Mouse (Mus musculus): ENCODE measurements around the gene Grin2a. TPM values are rescaled to one million over a fixed set of nuclear protein-coding genes. Genes with fewer than 3 reads are reported as not detected.

Grin2a gene
- total and polyA plus RNA-seq, 2 experiments = not detected

GRCm38 (mm10) chr16:9962482-9962881 is 32.9 kb downstream of the Grin2a start:
- TF ChIP-seq CTCF (IDR thresholded peaks at IDR 0.05; ENCODE audit: low read depth, low read length) (no peak), POLR2A (IDR thresholded peaks at IDR 0.05; ENCODE audit: extremely low read depth, insufficient read depth, low read length) (no peak)
- WGBS = 95% methylated on average over 1 of the region's 1 CpGs
- no peaks in the 10 kb centered on the region for H3K79me2 ChIP-seq (ENCODE audit: control insufficient read depth, insufficient read depth, low read length)
- no peak overlapping the region for H3K27ac ChIP-seq (replicated peaks; ENCODE audit: insufficient read depth, low read depth, low read length)
- no peaks in the 10 kb centered on the region for H3K27me3 ChIP-seq (ENCODE audit: control insufficient read depth, insufficient read depth, low read length)
- no peak overlapping the region for H3K9ac ChIP-seq (ENCODE audit: low read depth, low read length)
- H3K4me3 ChIP-seq (ENCODE audit: insufficient read depth, low read depth, low read length) = no peak overlapping the region
- no peak for DNase-seq (ENCODE audit: extremely low read depth, low read depth, low spot score)
- H3K4me1 ChIP-seq (ENCODE audit: control insufficient read depth, insufficient read depth, low read length) = no peaks in the 10 kb centered on the region
- H3K36me3 ChIP-seq (ENCODE audit: control insufficient read depth, insufficient read depth, low read length) = no peaks in the 10 kb centered on the region

DNA sequence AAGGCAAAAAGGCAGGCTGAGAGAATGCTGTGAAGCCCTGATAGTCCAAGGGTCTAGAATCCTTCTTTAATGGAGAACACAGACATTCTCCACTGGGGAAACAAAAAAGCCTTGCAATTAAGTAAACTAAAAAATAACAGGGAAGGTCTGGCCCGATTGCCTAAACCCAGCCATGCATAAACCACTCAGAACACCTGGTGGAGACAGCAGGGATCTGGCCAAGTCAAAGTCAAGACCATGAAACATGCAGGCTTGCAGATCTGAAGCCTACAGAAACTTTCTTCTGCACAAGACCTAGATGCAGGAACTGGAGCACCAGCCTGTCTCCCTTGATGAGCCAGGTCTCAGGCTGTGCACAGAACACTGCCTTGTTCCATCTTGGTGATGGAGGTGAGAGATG is 36.0 kb downstream of the Grin2a start:
- Histone ChIP-seq H3K27ac (replicated peaks; ENCODE audit: insufficient read depth, low read depth, low read length) (no peak overlapping the region), H3K4me1 (ENCODE audit: control insufficient read depth, insufficient read depth, low read length) (no peaks in the 10 kb centered on the region), H3K36me3 (ENCODE audit: control insufficient read depth, insufficient read depth, low read length) (no peaks in the 10 kb centered on the region), H3K27me3 (ENCODE audit: control insufficient read depth, insufficient read depth, low read length) (no peaks in the 10 kb centered on the region), H3K79me2 (ENCODE audit: control insufficient read depth, insufficient read depth, low read length) (no peaks in the 10 kb centered on the region), H3K9ac (ENCODE audit: low read depth, low read length) (no peak overlapping the region), H3K4me3 (ENCODE audit: insufficient read depth, low read depth, low read length) (no peak overlapping the region)
- WGBS = 39% methylated on average over 1 of the region's 1 CpGs
- TF ChIP-seq CTCF (IDR thresholded peaks at IDR 0.05; ENCODE audit: low read depth, low read length) = no peak
- no peak for TF ChIP-seq POLR2A (IDR thresholded peaks at IDR 0.05; ENCODE audit: extremely low read depth, insufficient read depth, low read length)
- DNase-seq (ENCODE audit: extremely low read depth, low read depth, low spot score) = no peak

DNA sequence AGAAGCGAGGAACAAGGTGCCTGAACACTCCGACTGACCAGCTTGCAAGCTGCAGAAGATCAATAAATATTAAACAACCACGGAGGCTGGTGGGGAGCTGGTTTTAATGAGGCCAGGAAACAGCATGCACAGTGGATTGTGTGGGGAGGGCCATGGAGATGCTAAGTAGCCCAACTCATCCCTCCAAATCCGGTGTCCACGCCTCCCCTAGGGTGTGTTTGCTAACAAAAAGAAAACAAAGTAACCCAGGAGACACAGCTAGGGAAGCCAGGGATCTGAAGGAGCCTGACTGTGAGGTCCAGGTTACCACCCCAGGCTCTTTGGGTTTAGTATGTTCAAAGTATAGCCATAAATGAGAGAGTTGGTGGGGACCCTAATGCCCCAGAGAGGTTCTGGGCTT is 41.1 kb downstream of the Grin2a start:
- Histone ChIP-seq H3K27me3 (ENCODE audit: control insufficient read depth, insufficient read depth, low read length) (no peaks in the 10 kb centered on the region), H3K4me3 (ENCODE audit: insufficient read depth, low read depth, low read length) (no peak overlapping the region), H3K79me2 (ENCODE audit: control insufficient read depth, insufficient read depth, low read length) (no peaks in the 10 kb centered on the region), H3K27ac (replicated peaks; ENCODE audit: insufficient read depth, low read depth, low read length) (no peak overlapping the region), H3K36me3 (ENCODE audit: control insufficient read depth, insufficient read depth, low read length) (no peaks in the 10 kb centered on the region), H3K9ac (ENCODE audit: low read depth, low read length) (no peak overlapping the region), H3K4me1 (ENCODE audit: control insufficient read depth, insufficient read depth, low read length) (no peaks in the 10 kb centered on the region)
- no peak for DNase-seq (ENCODE audit: extremely low read depth, low read depth, low spot score)
- TF ChIP-seq CTCF (IDR thresholded peaks at IDR 0.05; ENCODE audit: low read depth, low read length) (no peak), POLR2A (IDR thresholded peaks at IDR 0.05; ENCODE audit: extremely low read depth, insufficient read depth, low read length) (no peak)
- WGBS = 28% methylated on average over 5 of the region's 5 CpGs

- 85% methylated on average over 5 of the region's 5 CpGs for WGBS
- Histone ChIP-seq H3K36me3 (ENCODE audit: control insufficient read depth, insufficient read depth, low read length) (no peaks in the 10 kb centered on the region), H3K9ac (ENCODE audit: low read depth, low read length) (no peak overlapping the region), H3K79me2 (ENCODE audit: control insufficient read depth, insufficient read depth, low read length) (no peaks in the 10 kb centered on the region), H3K4me3 (ENCODE audit: insufficient read depth, low read depth, low read length) (no peak overlapping the region), H3K27me3 (ENCODE audit: control insufficient read depth, insufficient read depth, low read length) (no peaks in the 10 kb centered on the region), H3K4me1 (ENCODE audit: control insufficient read depth, insufficient read depth, low read length) (no peaks in the 10 kb centered on the region), H3K27ac (replicated peaks; ENCODE audit: insufficient read depth, low read depth, low read length) (no peak overlapping the region)
- DNase-seq (ENCODE audit: extremely low read depth, low read depth, low spot score) = no peak
- TF ChIP-seq POLR2A (IDR thresholded peaks at IDR 0.05; ENCODE audit: extremely low read depth, insufficient read depth, low read length) (no peak), CTCF (IDR thresholded peaks at IDR 0.05; ENCODE audit: low read depth, low read length) (no peak)
Measured at GRCm38 (mm10) chr16:9953396-9953831, 41.9 kb downstream of the Grin2a start.

- H3K79me2 ChIP-seq (ENCODE audit: control insufficient read depth, insufficient read depth, low read length) = no peaks in the 10 kb centered on the region
Measured at GRCm38 (mm10) chr16:9949250-9949649, 46.1 kb downstream of the Grin2a start.

GRCm38 (mm10) chr16:9947430-9947829 is 47.9 kb downstream of the Grin2a start:
- WGBS = 68% methylated on average over 3 of the region's 3 CpGs
- no peak for DNase-seq (ENCODE audit: extremely low read depth, low read depth, low spot score)
- H3K36me3 ChIP-seq (ENCODE audit: control insufficient read depth, insufficient read depth, low read length) = no peaks in the 10 kb centered on the region
- no peak overlapping the region for H3K27ac ChIP-seq (replicated peaks; ENCODE audit: insufficient read depth, low read depth, low read length)
- H3K27me3 ChIP-seq (ENCODE audit: control insufficient read depth, insufficient read depth, low read length) = no peaks in the 10 kb centered on the region
- no peaks in the 10 kb centered on the region for H3K4me1 ChIP-seq (ENCODE audit: control insufficient read depth, insufficient read depth, low read length)
- no peak overlapping the region for H3K4me3 ChIP-seq (ENCODE audit: insufficient read depth, low read depth, low read length)
- H3K9ac ChIP-seq (ENCODE audit: low read depth, low read length) = no peak overlapping the region
- TF ChIP-seq POLR2A (IDR thresholded peaks at IDR 0.05; ENCODE audit: extremely low read depth, insufficient read depth, low read length) (no peak), CTCF (IDR thresholded peaks at IDR 0.05; ENCODE audit: low read depth, low read length) (no peak)
- H3K79me2 ChIP-seq (ENCODE audit: control insufficient read depth, insufficient read depth, low read length) = no peaks in the 10 kb centered on the region

More at GRCm38 (mm10) chr16:9949250-9949649, 46.1 kb downstream of the Grin2a start:
- no peak for TF ChIP-seq POLR2A (IDR thresholded peaks at IDR 0.05; ENCODE audit: extremely low read depth, insufficient read depth, low read length)
- no peak for TF ChIP-seq CTCF (IDR thresholded peaks at IDR 0.05; ENCODE audit: low read depth, low read length)
- H3K27me3 ChIP-seq (ENCODE audit: control insufficient read depth, insufficient read depth, low read length) = no peaks in the 10 kb centered on the region
- no peak overlapping the region for H3K4me3 ChIP-seq (ENCODE audit: insufficient read depth, low read depth, low read length)
- H3K9ac ChIP-seq (ENCODE audit: low read depth, low read length) = no peak overlapping the region
- H3K36me3 ChIP-seq (ENCODE audit: control insufficient read depth, insufficient read depth, low read length) = no peaks in the 10 kb centered on the region
- H3K27ac ChIP-seq (replicated peaks; ENCODE audit: insufficient read depth, low read depth, low read length) = no peak overlapping the region
- H3K4me1 ChIP-seq (ENCODE audit: control insufficient read depth, insufficient read depth, low read length) = no peaks in the 10 kb centered on the region
- 73% methylated on average over 3 of the region's 3 CpGs for WGBS
- no peak for DNase-seq (ENCODE audit: extremely low read depth, low read depth, low spot score)

Measured in liver, adult 2 months (tissue).